Mouse (Mus musculus): Measurements from ENCODE around the gene Bahd1. TPM values are rescaled to one million over a fixed set of nuclear protein-coding genes. Genes with fewer than 3 reads are reported as not detected.

The Bahd1 gene
- total RNA-seq, 1 experiment = 7.7 TPM

- in situ Hi-C loops (cut with MboI; ENCODE audit: low sequenced_read_pairs in 2 of 2, unreplicated experiment in 2 of 2) = no loop called here
- Histone ChIP-seq H3K27ac (ENCODE audit: insufficient read depth, low read depth, low read length, poor library complexity, severe bottlenecking) (no peak overlapping the region), H3K9me3 (ENCODE audit: control insufficient read depth, insufficient read depth, low read depth, low read length) (no peaks in the 10 kb centered on the region), H3K36me3 (ENCODE audit: control insufficient read depth, insufficient read depth, low read length, poor library complexity, severe bottlenecking) (no peaks in the 10 kb centered on the region), H3K4me3 (ENCODE audit: insufficient read depth in 1 of 2, low read depth in 1 of 2, low read length in 2 of 2, poor library complexity in 1 of 2, severe bottlenecking in 1 of 2) (no peak overlapping the region), H3K4me1 (ENCODE audit: control insufficient read depth in 2 of 2, insufficient read depth in 2 of 2, low read length in 2 of 2, poor library complexity in 1 of 2) (peaks cover 0 to 2% of the 10 kb centered on the region in 2 experiments; a peak in 1 of 4 replicates), H3K9ac (ENCODE audit: insufficient read depth, low read depth, low read length, poor library complexity, severe bottlenecking) (no peak overlapping the region)
- TF ChIP-seq ZNF384 (IDR thresholded peaks at IDR 0.05; ENCODE audit: low read depth, low read length) = no peak
- TF ChIP-seq CHD2 (IDR thresholded peaks at IDR 0.05; ENCODE audit: low read depth, low read length) = no peak
- TF ChIP-seq ZC3H11A (IDR thresholded peaks at IDR 0.05; ENCODE audit: borderline replicate concordance, low read depth, low read length) = no peak
- no peak for TF ChIP-seq MAFK (IDR thresholded peaks at IDR 0.05; ENCODE audit: insufficient read depth, low read depth, low read length)
- no peak for TF ChIP-seq HCFC1 (IDR thresholded peaks at IDR 0.05; ENCODE audit: borderline replicate concordance, insufficient read depth, low read length)
- DNase-seq (ENCODE audit: low read depth, low spot score) = no peak
These were observed 41.2 kb downstream of the Bahd1 start for GRCm38 (mm10) chr2:118941341-118941740.

DNA sequence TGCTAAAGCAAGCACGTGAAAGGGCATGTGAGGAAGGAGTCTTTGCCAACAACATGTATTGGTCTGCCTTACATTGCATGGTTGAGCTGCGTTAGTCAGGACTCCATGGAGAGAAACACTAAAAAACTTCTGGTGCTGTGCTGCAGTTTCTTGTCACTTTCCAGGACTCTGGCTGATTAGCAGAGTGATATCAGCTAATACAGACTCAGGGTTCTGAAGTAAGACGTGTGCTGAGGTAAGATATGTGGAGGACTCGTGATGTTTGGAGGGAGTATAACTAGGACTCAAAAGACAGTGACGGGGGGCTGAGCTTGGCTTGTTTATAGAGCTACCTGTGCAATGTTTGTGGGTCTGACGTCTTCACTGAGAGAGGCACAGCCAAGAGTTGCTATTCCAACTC is 43.1 kb downstream of the Bahd1 start:
- Histone ChIP-seq H3K9ac (ENCODE audit: insufficient read depth, low read depth, low read length, poor library complexity, severe bottlenecking) (no peak overlapping the region), H3K4me3 (ENCODE audit: insufficient read depth in 1 of 2, low read depth in 1 of 2, low read length in 2 of 2, poor library complexity in 1 of 2, severe bottlenecking in 1 of 2) (no peak overlapping the region), H3K27ac (ENCODE audit: insufficient read depth, low read depth, low read length, poor library complexity, severe bottlenecking) (no peak overlapping the region), H3K36me3 (ENCODE audit: control insufficient read depth, insufficient read depth, low read length, poor library complexity, severe bottlenecking) (no peaks in the 10 kb centered on the region), H3K4me1 (ENCODE audit: control insufficient read depth in 2 of 2, insufficient read depth in 2 of 2, low read length in 2 of 2, poor library complexity in 1 of 2) (peaks cover 0 to 2% of the 10 kb centered on the region in 2 experiments; a peak in 1 of 4 replicates), H3K9me3 (ENCODE audit: control insufficient read depth, insufficient read depth, low read depth, low read length) (no peaks in the 10 kb centered on the region)
- in situ Hi-C loops (cut with MboI; ENCODE audit: low sequenced_read_pairs in 2 of 2, unreplicated experiment in 2 of 2) = no loop called here
- TF ChIP-seq ZNF384 (IDR thresholded peaks at IDR 0.05; ENCODE audit: low read depth, low read length) = no peak
- TF ChIP-seq ZC3H11A (IDR thresholded peaks at IDR 0.05; ENCODE audit: borderline replicate concordance, low read depth, low read length) = no peak
- no peak for TF ChIP-seq HCFC1 (IDR thresholded peaks at IDR 0.05; ENCODE audit: borderline replicate concordance, insufficient read depth, low read length)
- TF ChIP-seq MAFK (IDR thresholded peaks at IDR 0.05; ENCODE audit: insufficient read depth, low read depth, low read length) = no peak
- no peak for TF ChIP-seq CHD2 (IDR thresholded peaks at IDR 0.05; ENCODE audit: low read depth, low read length)
- DNase-seq (ENCODE audit: low read depth, low spot score) = no peak

DNA sequence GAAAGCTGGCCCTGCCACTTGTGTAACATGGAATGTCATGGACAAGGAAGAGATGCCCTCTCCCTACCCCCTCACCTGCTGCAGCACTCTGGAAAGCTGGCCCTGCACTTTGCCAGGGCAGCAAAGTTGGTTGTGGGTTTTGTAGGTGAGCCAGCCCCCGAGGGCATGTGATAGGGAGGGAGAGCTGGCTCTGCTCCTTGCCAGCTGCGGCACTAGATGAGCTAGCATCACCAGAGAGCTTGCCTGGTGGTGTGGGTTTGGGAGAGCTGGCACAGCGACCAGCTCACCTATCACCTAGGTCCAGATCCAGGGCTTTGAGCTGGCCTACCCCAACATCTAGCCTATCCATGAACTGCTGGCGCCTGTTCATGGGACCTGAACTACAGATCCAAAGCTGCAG is 48.6 kb downstream of the Bahd1 start:
- no peak overlapping the region for H3K27ac ChIP-seq (ENCODE audit: insufficient read depth, low read depth, low read length, poor library complexity, severe bottlenecking)
- H3K4me1 ChIP-seq (ENCODE audit: control insufficient read depth in 2 of 2, insufficient read depth in 2 of 2, low read length in 2 of 2, poor library complexity in 1 of 2) = peaks cover 0 to 2% of the 10 kb centered on the region in 2 experiments; a peak in 1 of 4 replicates
- in situ Hi-C loops (cut with MboI; ENCODE audit: low sequenced_read_pairs in 2 of 2, unreplicated experiment in 2 of 2) = no loop called here
- no peak overlapping the region for H3K4me3 ChIP-seq (ENCODE audit: insufficient read depth in 1 of 2, low read depth in 1 of 2, low read length in 2 of 2, poor library complexity in 1 of 2, severe bottlenecking in 1 of 2)
- TF ChIP-seq ZC3H11A (IDR thresholded peaks at IDR 0.05; ENCODE audit: borderline replicate concordance, low read depth, low read length) (no peak), MAFK (IDR thresholded peaks at IDR 0.05; ENCODE audit: insufficient read depth, low read depth, low read length) (no peak), HCFC1 (IDR thresholded peaks at IDR 0.05; ENCODE audit: borderline replicate concordance, insufficient read depth, low read length) (no peak), ZNF384 (IDR thresholded peaks at IDR 0.05; ENCODE audit: low read depth, low read length) (no peak), CHD2 (IDR thresholded peaks at IDR 0.05; ENCODE audit: low read depth, low read length) (no peak)
- no peaks in the 10 kb centered on the region for H3K36me3 ChIP-seq (ENCODE audit: control insufficient read depth, insufficient read depth, low read length, poor library complexity, severe bottlenecking)
- no peaks in the 10 kb centered on the region for H3K9me3 ChIP-seq (ENCODE audit: control insufficient read depth, insufficient read depth, low read depth, low read length)
- H3K9ac ChIP-seq (ENCODE audit: insufficient read depth, low read depth, low read length, poor library complexity, severe bottlenecking) = no peak overlapping the region
- no peak for DNase-seq (ENCODE audit: low read depth, low spot score)

DNA sequence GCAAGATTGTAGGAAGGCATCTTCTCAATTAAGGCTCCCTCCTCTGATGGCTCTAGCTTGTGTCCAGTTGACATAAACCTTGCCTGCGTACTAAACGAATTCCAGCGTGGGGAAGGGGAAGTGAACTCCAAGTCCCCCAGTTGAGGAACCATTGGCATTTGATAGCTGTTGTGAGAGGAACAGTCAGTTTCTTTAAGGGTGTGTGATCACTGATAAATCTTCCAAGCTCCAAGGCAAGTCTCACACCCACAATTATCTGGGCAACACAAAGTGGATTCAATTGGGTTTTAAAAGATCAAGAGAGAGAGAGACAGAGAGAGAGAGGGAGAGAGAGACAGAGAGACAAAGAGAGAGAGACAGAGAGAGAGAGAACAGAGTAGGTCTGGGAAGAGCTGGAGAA is 49.5 kb downstream of the Bahd1 start:
- Histone ChIP-seq H3K9ac (ENCODE audit: insufficient read depth, low read depth, low read length, poor library complexity, severe bottlenecking) (no peak overlapping the region), H3K4me3 (ENCODE audit: insufficient read depth in 1 of 2, low read depth in 1 of 2, low read length in 2 of 2, poor library complexity in 1 of 2, severe bottlenecking in 1 of 2) (no peak overlapping the region), H3K36me3 (ENCODE audit: control insufficient read depth, insufficient read depth, low read length, poor library complexity, severe bottlenecking) (no peaks in the 10 kb centered on the region), H3K4me1 (ENCODE audit: control insufficient read depth in 2 of 2, insufficient read depth in 2 of 2, low read length in 2 of 2, poor library complexity in 1 of 2) (peaks cover 0 to 1% of the 10 kb centered on the region in 2 experiments; a peak in 1 of 4 replicates), H3K27ac (ENCODE audit: insufficient read depth, low read depth, low read length, poor library complexity, severe bottlenecking) (no peak overlapping the region), H3K9me3 (ENCODE audit: control insufficient read depth, insufficient read depth, low read depth, low read length) (no peaks in the 10 kb centered on the region)
- TF ChIP-seq CHD2 (IDR thresholded peaks at IDR 0.05; ENCODE audit: low read depth, low read length) (no peak), ZNF384 (IDR thresholded peaks at IDR 0.05; ENCODE audit: low read depth, low read length) (no peak), HCFC1 (IDR thresholded peaks at IDR 0.05; ENCODE audit: borderline replicate concordance, insufficient read depth, low read length) (no peak), MAFK (IDR thresholded peaks at IDR 0.05; ENCODE audit: insufficient read depth, low read depth, low read length) (no peak), ZC3H11A (IDR thresholded peaks at IDR 0.05; ENCODE audit: borderline replicate concordance, low read depth, low read length) (no peak)
- no peak for DNase-seq (ENCODE audit: low read depth, low spot score)
- in situ Hi-C loops (cut with MboI; ENCODE audit: low sequenced_read_pairs in 2 of 2, unreplicated experiment in 2 of 2) = no loop called here

GRCm38 (mm10) chr2:118956497-118956896 is 56.3 kb downstream of the Bahd1 start:
- Histone ChIP-seq H3K9me3 (ENCODE audit: control insufficient read depth, insufficient read depth, low read depth, low read length) (no peaks in the 10 kb centered on the region), H3K27ac (ENCODE audit: insufficient read depth, low read depth, low read length, poor library complexity, severe bottlenecking) (no peak overlapping the region), H3K36me3 (ENCODE audit: control insufficient read depth, insufficient read depth, low read length, poor library complexity, severe bottlenecking) (no peaks in the 10 kb centered on the region), H3K4me3 (ENCODE audit: insufficient read depth in 1 of 2, low read depth in 1 of 2, low read length in 2 of 2, poor library complexity in 1 of 2, severe bottlenecking in 1 of 2) (no peak overlapping the region), H3K9ac (ENCODE audit: insufficient read depth, low read depth, low read length, poor library complexity, severe bottlenecking) (no peak overlapping the region), H3K4me1 (ENCODE audit: control insufficient read depth in 2 of 2, insufficient read depth in 2 of 2, low read length in 2 of 2, poor library complexity in 1 of 2) (no peaks in the 10 kb centered on the region)
- in situ Hi-C loops (cut with MboI; ENCODE audit: low sequenced_read_pairs in 2 of 2, unreplicated experiment in 2 of 2) = no loop called here
- DNase-seq (ENCODE audit: low read depth, low spot score) = no peak
- TF ChIP-seq ZC3H11A (IDR thresholded peaks at IDR 0.05; ENCODE audit: borderline replicate concordance, low read depth, low read length) = no peak
- TF ChIP-seq MAFK (IDR thresholded peaks at IDR 0.05; ENCODE audit: insufficient read depth, low read depth, low read length) = 0 out of 2 replicates have a peak, but pooled peaks have one; percentile 63

Data from ES-E14 (cell line).